Mouse (Mus musculus) spleen, adult 2 months (tissue): ENCODE measurements around the gene Chrnb1.

Experiments used
- CTCF ChIP-seq: fragments of 200-500 bp; IDR thresholded peaks from 2 replicates; pipeline ENCODE4 v1.5.1; 2011; ENCODE audit warnings: mild to moderate bottlenecking, inconsistent platforms; ENCODE audit not compliant: insufficient read depth, insufficient read length, insufficient replicate concordance; ENCODE audit errors: extremely low read depth
- POLR2A ChIP-seq: fragments of 200-500 bp; IDR thresholded peaks from 2 replicates; pipeline ENCODE4 v1.6.1; 2011; ENCODE audit warnings: low read depth, low read length, inconsistent platforms

DNA sequence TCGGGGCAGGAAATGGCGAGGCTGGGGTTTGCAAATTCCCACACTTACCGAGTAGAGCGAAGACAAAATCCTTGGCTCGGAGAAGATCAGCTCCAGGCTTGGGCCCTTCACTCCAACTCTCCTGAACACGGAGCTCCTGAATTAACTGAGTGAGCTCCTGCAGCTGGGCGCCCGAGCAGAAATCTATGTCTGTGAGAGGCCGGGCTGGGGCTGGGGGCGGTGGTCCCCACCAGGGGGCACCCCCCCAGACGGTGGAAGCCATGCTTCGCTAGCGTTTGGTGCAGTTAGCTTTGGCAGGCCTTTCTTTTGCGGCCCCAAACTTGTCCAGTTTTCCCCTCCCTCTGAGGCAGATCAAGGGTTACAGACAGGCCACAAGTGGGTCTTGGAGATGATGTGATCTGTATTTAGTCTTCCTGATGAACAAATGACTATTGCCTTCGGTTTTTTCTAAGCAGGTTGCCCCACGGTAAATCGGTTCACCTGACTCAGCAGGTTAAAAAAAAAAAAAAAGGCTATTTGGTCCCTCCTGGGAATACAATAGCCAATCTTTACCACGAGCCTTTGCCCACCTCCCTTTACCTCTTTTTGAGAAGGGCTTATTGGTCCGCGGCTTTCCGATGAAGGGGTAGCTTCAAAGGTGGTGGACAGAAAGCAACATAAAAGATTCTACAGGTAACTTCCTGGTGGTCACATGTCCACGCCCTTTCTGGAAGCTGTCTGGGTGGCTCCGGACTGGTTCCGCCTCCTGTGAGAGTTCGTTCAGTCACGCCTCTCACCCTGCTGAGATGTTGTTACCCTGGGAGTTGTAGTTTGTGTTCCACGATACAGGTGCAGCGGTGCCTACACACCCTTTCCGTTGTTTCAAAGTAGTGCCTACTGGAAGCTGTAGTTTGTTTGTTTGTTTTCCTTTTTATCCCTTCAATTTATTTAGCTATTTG is 9.5 kb upstream of the Chrnb1 start, which contains the start of gene Tmem102:
- TF ChIP-seq POLR2A, result no peak
- TF ChIP-seq CTCF, result no peak
